Mouse (Mus musculus) MEL (cell line): ENCODE results near the gene Fxyd7. TPM values are rescaled to one million over a fixed set of nuclear protein-coding genes. Genes with fewer than 3 reads are reported as not detected.

Experiments
- DNase-seq: peaks from one replicate; pipeline ENCODE4 v3.0.0; 2011; ENCODE audit warnings: low read depth, low spot score
- H3K27ac ChIP-seq: 2 replicates; pipeline ENCODE4 v1.5.1; 2012; ENCODE audit warnings: low read depth, mild to moderate bottlenecking, control low read depth, low read length, moderate library complexity; ENCODE audit not compliant: control insufficient read depth
- H3K27me3 ChIP-seq, 2 experiments: fragments of 150-350 bp in 1 of 2; sonication (generic) in 1 of 2; 2 replicates each; pipeline ENCODE4 v1.6.1; 2012; ENCODE audit warnings: low read length in 2 of 2, mild to moderate bottlenecking in 2 of 2, improper control_type of control experiment in 1 of 2, moderate library complexity in 1 of 2; ENCODE audit not compliant: insufficient read depth in 2 of 2, control insufficient read depth in 1 of 2
- H3K36me3 ChIP-seq, 2 experiments: 2 replicates each; pipeline ENCODE4 v1.6.1; 2012 to 2014; ENCODE audit warnings: low read length in 2 of 2, improper control_type of control experiment in 1 of 2, inconsistent platforms in 1 of 2, mild to moderate bottlenecking in 1 of 2; ENCODE audit not compliant: insufficient read depth in 2 of 2, control insufficient read depth in 1 of 2
- H3K4me1 ChIP-seq, 2 experiments: fragments of 150-350 bp in 1 of 2; sonication (generic) in 1 of 2; 2 replicates each; pipeline ENCODE4 v1.6.1; 2012; ENCODE audit warnings: low read length in 2 of 2, improper control_type of control experiment in 1 of 2, mild to moderate bottlenecking in 1 of 2; ENCODE audit not compliant: insufficient read depth in 2 of 2, control insufficient read depth in 1 of 2
- H3K4me3 ChIP-seq, 2 experiments: fragments of 150-350 bp in 1 of 2; sonication (generic) in 1 of 2; 2 replicates each; pipeline ENCODE4 v1.5.1; 2012; ENCODE audit warnings: low read depth in 2 of 2, low read length in 2 of 2, mild to moderate bottlenecking in 2 of 2, moderate library complexity in 2 of 2, control low read depth in 1 of 2, improper control_type of control experiment in 1 of 2; ENCODE audit not compliant: control insufficient read depth in 1 of 2, insufficient read depth in 1 of 2
- H3K79me2 ChIP-seq: 2 replicates; pipeline ENCODE4 v1.6.1; 2012; ENCODE audit warnings: mild to moderate bottlenecking, low read length, moderate library complexity; ENCODE audit not compliant: control insufficient read depth, poor library complexity, insufficient read depth
- H3K9ac ChIP-seq: 2 replicates; pipeline ENCODE4 v1.6.1; 2012; ENCODE audit warnings: low read depth, mild to moderate bottlenecking, control low read depth, low read length, moderate library complexity; ENCODE audit not compliant: control insufficient read depth, poor library complexity, severe bottlenecking
- H3K9me3 ChIP-seq: fragments of 150-350 bp; sonication (generic); replicated peaks from 2 replicates; pipeline ENCODE4 v1.6.1; 2012; ENCODE audit warnings: mild to moderate bottlenecking, low read length, improper control_type of control experiment, moderate library complexity; ENCODE audit not compliant: insufficient read depth
- BHLHE40 ChIP-seq: IDR thresholded peaks from 2 replicates; pipeline ENCODE4 v1.6.1; 2012; ENCODE audit warnings: low read depth, mild to moderate bottlenecking, inconsistent platforms, low read length, improper control_type of control experiment, borderline replicate concordance
- CHD1 ChIP-seq: IDR thresholded peaks from 2 replicates; pipeline ENCODE4 v1.6.1; 2012; ENCODE audit warnings: low read depth, mild to moderate bottlenecking, inconsistent platforms, low read length, improper control_type of control experiment
- CHD2 ChIP-seq: IDR thresholded peaks from 2 replicates; pipeline ENCODE4 v1.6.1; 2011; ENCODE audit warnings: low read length, improper control_type of control experiment
- E2F4 ChIP-seq: IDR thresholded peaks from 2 replicates; pipeline ENCODE4 v1.6.1; 2011; ENCODE audit warnings: low read depth, low read length, improper control_type of control experiment, borderline replicate concordance
- EP300 ChIP-seq, 2 experiments: IDR thresholded peaks; 2 replicates each; pipeline ENCODE4 v1.6.1; 2011; ENCODE audit warnings: improper control_type of control experiment in 2 of 2, low read length in 2 of 2, low read depth in 1 of 2, mild to moderate bottlenecking in 1 of 2
- ETS1 ChIP-seq: IDR thresholded peaks from 2 replicates; pipeline ENCODE4 v1.6.1; 2012; ENCODE audit warnings: low read depth, mild to moderate bottlenecking, inconsistent platforms, low read length, improper control_type of control experiment, moderate library complexity
- GABPA ChIP-seq: IDR thresholded peaks from 2 replicates; pipeline ENCODE4 v1.6.1; 2012; ENCODE audit warnings: low read depth, mild to moderate bottlenecking, inconsistent platforms, low read length, improper control_type of control experiment, moderate library complexity
- GATA1 ChIP-seq: IDR thresholded peaks from 2 replicates; pipeline ENCODE4 v1.6.1; 2011; ENCODE audit warnings: low read depth, low read length, improper control_type of control experiment
- HCFC1 ChIP-seq: IDR thresholded peaks from 2 replicates; pipeline ENCODE4 v1.6.1; 2012; ENCODE audit warnings: low read depth, mild to moderate bottlenecking, inconsistent platforms, low read length, improper control_type of control experiment, moderate library complexity
- JUND ChIP-seq: IDR thresholded peaks from 2 replicates; pipeline ENCODE4 v1.6.1; 2011; ENCODE audit warnings: low read depth, mild to moderate bottlenecking, improper control_type of control experiment, low read length
- KAT2A ChIP-seq: conservative IDR thresholded peaks from 2 replicates; pipeline ENCODE4 v1.6.1; 2012; ENCODE audit warnings: low read depth, low read length, improper control_type of control experiment, inconsistent platforms
- MAFK ChIP-seq: IDR thresholded peaks from 2 replicates; pipeline ENCODE4 v1.6.1; 2011; ENCODE audit warnings: low read depth, mild to moderate bottlenecking, low read length, improper control_type of control experiment, borderline replicate concordance
- MAZ ChIP-seq: IDR thresholded peaks from 2 replicates; pipeline ENCODE4 v1.6.1; 2012; ENCODE audit warnings: low read depth, mild to moderate bottlenecking, inconsistent platforms, low read length, improper control_type of control experiment
- MEF2A ChIP-seq: IDR thresholded peaks from 2 replicates; pipeline ENCODE4 v1.6.1; 2014; ENCODE audit warnings: low read depth, mild to moderate bottlenecking, inconsistent platforms, low read length, improper control_type of control experiment; ENCODE audit not compliant: poor library complexity, insufficient replicate concordance, severe bottlenecking; ENCODE audit errors: extremely low read depth
- MXI1 ChIP-seq: IDR thresholded peaks from 2 replicates; pipeline ENCODE4 v1.6.1; 2011; ENCODE audit warnings: mild to moderate bottlenecking, low read depth, low read length, improper control_type of control experiment
- MYB ChIP-seq: IDR thresholded peaks from 2 replicates; pipeline ENCODE4 v1.6.1; 2011; ENCODE audit warnings: mild to moderate bottlenecking, low read depth, low read length, improper control_type of control experiment
- MYC ChIP-seq: IDR thresholded peaks from 2 replicates; pipeline ENCODE4 v1.6.1; 2011; ENCODE audit warnings: low read depth, mild to moderate bottlenecking, low read length, improper control_type of control experiment, moderate library complexity
- POLR2AphosphoS5 ChIP-seq: IDR thresholded peaks from 2 replicates; pipeline ENCODE4 v1.6.1; 2012; ENCODE audit warnings: low read depth, borderline replicate concordance, mild to moderate bottlenecking, inconsistent platforms, low read length, moderate library complexity, mixed read lengths
- RAD21 ChIP-seq: IDR thresholded peaks from 2 replicates; pipeline ENCODE4 v1.6.1; 2011; ENCODE audit warnings: mild to moderate bottlenecking, low read depth, low read length, improper control_type of control experiment
- RCOR1 ChIP-seq: IDR thresholded peaks from 2 replicates; pipeline ENCODE4 v1.6.1; 2012; ENCODE audit warnings: low read depth, mild to moderate bottlenecking, inconsistent platforms, low read length, improper control_type of control experiment
- SIN3A ChIP-seq: IDR thresholded peaks from 2 replicates; pipeline ENCODE4 v1.6.1; 2012; ENCODE audit warnings: low read length, improper control_type of control experiment, inconsistent platforms
- TAL1 ChIP-seq: IDR thresholded peaks from 2 replicates; pipeline ENCODE4 v1.6.1; 2012; ENCODE audit warnings: mild to moderate bottlenecking, inconsistent platforms, low read length, moderate library complexity, mixed read lengths
- TCF12 ChIP-seq: IDR thresholded peaks from 2 replicates; pipeline ENCODE4 v1.6.1; 2014; ENCODE audit warnings: low read depth, mild to moderate bottlenecking, inconsistent platforms, low read length, improper control_type of control experiment, moderate library complexity
- USF1 ChIP-seq: IDR thresholded peaks from 2 replicates; pipeline ENCODE4 v1.6.1; 2014; ENCODE audit warnings: low read depth, mild to moderate bottlenecking, inconsistent platforms, low read length, improper control_type of control experiment, moderate library complexity
- USF2 ChIP-seq, 2 experiments: IDR thresholded peaks; 2 replicates each; pipeline ENCODE4 v1.6.1; 2011 to 2012; ENCODE audit warnings: improper control_type of control experiment in 2 of 2, low read length in 2 of 2, borderline replicate concordance in 1 of 2, inconsistent platforms in 1 of 2, low read depth in 1 of 2, mild to moderate bottlenecking in 1 of 2; ENCODE audit not compliant: insufficient read depth in 1 of 2
- ZC3H11A ChIP-seq: IDR thresholded peaks from 2 replicates; pipeline ENCODE4 v1.6.1; 2012; ENCODE audit warnings: low read depth, mild to moderate bottlenecking, inconsistent platforms, low read length, improper control_type of control experiment
- ZKSCAN1 ChIP-seq: IDR thresholded peaks from 2 replicates; pipeline ENCODE4 v1.6.1; 2012; ENCODE audit warnings: low read depth, mild to moderate bottlenecking, inconsistent platforms, low read length, improper control_type of control experiment, moderate library complexity
- ZNF384 ChIP-seq: IDR thresholded peaks from 2 replicates; pipeline ENCODE4 v1.6.1; 2012; ENCODE audit warnings: low read depth, mild to moderate bottlenecking, inconsistent platforms, low read length, improper control_type of control experiment
- polyA plus RNA-seq, 2 experiments: library from polyadenylated mRNA; stranded (reverse) in 1 of 2; unstranded in 1 of 2; fragments of >175 nt in 1 of 2; fragments of >200 nt in 1 of 2; gene quantifications; 2 replicates each; pipeline versions ENCODE4 v1.2.1 to v1.2.4; 2012; ENCODE audit warnings: low replicate concordance in 2 of 2, low read depth in 1 of 2; ENCODE audit not compliant: insufficient read length in 2 of 2, insufficient read depth in 1 of 2, missing spikeins in 1 of 2
- total RNA-seq: library from RNA; depleted of rRNA; stranded (reverse); fragments of 300-350 nt; gene quantifications from 2 replicates; pipeline ENCODE4 v1.2.3, GENCODE M21; 2012

Fxyd7 gene
- total and polyA plus RNA-seq, 3 experiments, result 0.11 TPM; not detected in 2

DNA sequence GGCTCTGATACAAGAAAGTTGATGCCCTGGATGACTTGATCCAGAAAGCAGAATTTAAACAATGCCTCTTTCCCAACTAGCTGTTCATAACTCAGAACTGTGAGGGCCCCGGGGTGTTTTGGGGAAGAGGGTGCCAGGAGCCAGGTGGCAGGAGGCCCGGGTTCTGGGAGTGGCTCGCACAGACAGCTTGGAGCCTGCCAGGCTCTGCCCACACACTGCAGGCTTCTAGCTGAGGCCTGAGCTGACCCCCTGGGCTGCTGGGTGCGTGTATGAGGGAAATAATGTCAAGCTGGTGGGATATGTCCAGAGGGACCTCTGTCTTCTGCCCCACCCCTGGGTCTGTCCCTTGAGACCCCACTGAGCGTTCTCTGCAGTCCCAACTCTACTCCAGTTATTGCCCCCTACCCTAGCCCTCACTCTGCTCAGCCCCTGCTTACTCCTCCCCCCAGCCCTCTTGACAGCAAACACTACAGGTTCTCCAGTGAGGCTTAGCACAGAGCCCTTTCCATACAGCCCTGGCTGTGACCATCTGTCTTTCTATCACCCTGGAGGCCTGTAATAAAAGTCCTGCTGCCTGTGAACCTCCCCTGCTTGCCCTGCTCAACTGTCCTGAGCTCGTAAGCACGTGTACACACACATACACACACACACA is 22.9 kb upstream of the Fxyd7 start:
- no peaks in the 10 kb centered on the region for H3K4me1 ChIP-seq

GRCm38 (mm10) chr7:31073546-31073945 is 22.3 kb upstream of the Fxyd7 start:
- Histone ChIP-seq H3K36me3 (no peaks in the 10 kb centered on the region), H3K79me2 (no peaks in the 10 kb centered on the region), H3K27ac (no peak overlapping the region), H3K9ac (no peak overlapping the region), H3K9me3 (no peaks in the 10 kb centered on the region), H3K4me1 (no peaks in the 10 kb centered on the region), H3K27me3 (no peaks in the 10 kb centered on the region; a peak in 2 of 4 replicates), H3K4me3 (no peak overlapping the region)
- TF ChIP-seq ZKSCAN1 (no peak), CHD2 (no peak), ETS1 (no peak), MAZ (no peak), ZC3H11A (no peak), MEF2A (no peak), ZNF384 (no peak), RAD21 (no peak), MYC (no peak), MAFK (no peak), HCFC1 (no peak), MXI1 (no peak), USF2 (IDR thresholded peaks at IDR 0.05; ENCODE audit: borderline replicate concordance in 1 of 2, insufficient read depth in 1 of 2, low read depth in 1 of 2, low read length in 2 of 2) (no peak), TCF12 (no peak), KAT2A (no peak), MYB (no peak), CHD1 (no peak), JUND (no peak), USF1 (no peak)
- no peak for DNase-seq

More for the DNA sequence above, 22.9 kb upstream of the Fxyd7 start:
- TF ChIP-seq EP300 (IDR thresholded peaks at IDR 0.05; ENCODE audit: low read depth in 1 of 2, low read length in 2 of 2) (no peak), GATA1 (no peak), POLR2AphosphoS5 (no peak), SIN3A (no peak), TCF12 (no peak), BHLHE40 (no peak), HCFC1 (no peak), JUND (no peak), TAL1 (no peak), E2F4 (no peak), GABPA (no peak), RCOR1 (no peak)
- Histone ChIP-seq H3K27me3 (no peaks in the 10 kb centered on the region; a peak in 2 of 4 replicates), H3K9me3 (no peaks in the 10 kb centered on the region), H3K27ac (no peak overlapping the region), H3K79me2 (no peaks in the 10 kb centered on the region), H3K4me3 (no peak overlapping the region), H3K9ac (no peak overlapping the region), H3K36me3 (no peaks in the 10 kb centered on the region)
- no peak for DNase-seq
